Mouse (Mus musculus): ENCODE data around the gene Zcchc13. TPM values are rescaled to one million over a fixed set of nuclear protein-coding genes. Genes with fewer than 3 reads are reported as not detected.
"Not testable (repeated sequence)": the region's sequence is repeated elsewhere in the genome, so short reads cannot be mapped to it uniquely, and the experiment has no call there.

The Zcchc13 gene
- polyA plus RNA-seq, 1 experiment from 2014 or later: not detected

GRCm38 (mm10) chrX:103638566-103638965, 8.2 kb downstream of the Zcchc13 start:
- ATAC-seq (ENCODE audit: insufficient number of reproducible peaks, low FRiP score): no peak
- 75% methylated on average over 5 of the region's 5 CpGs for WGBS

GRCm38 (mm10) chrX:103644301-103644700, 13.9 kb downstream of the Zcchc13 start:
- Histone ChIP-seq H3K9me3 (replicated peaks) (no peaks in the 10 kb centered on the region), H3K27me3 (replicated peaks) (peaks cover 11% of the 10 kb centered on the region), H3K9ac (no peak overlapping the region), H3K27ac (ENCODE audit: poor library complexity, severe bottlenecking) (no peak overlapping the region), H3K36me3 (no peaks in the 10 kb centered on the region), H3K4me1 (replicated peaks) (no peaks in the 10 kb centered on the region), H3K4me3 (no peak overlapping the region), H3K4me2 (no peak overlapping the region)
- 53% methylated on average over 1 of the region's 1 CpGs for WGBS
- no peak for ATAC-seq (ENCODE audit: insufficient number of reproducible peaks, low FRiP score)

More at GRCm38 (mm10) chrX:103638566-103638965, 8.2 kb downstream of the Zcchc13 start:
- Histone ChIP-seq H3K4me2 (no peak overlapping the region), H3K4me1 (replicated peaks) (no peaks in the 10 kb centered on the region), H3K9me3 (replicated peaks) (no peaks in the 10 kb centered on the region), H3K27me3 (replicated peaks) (peaks cover 30% of the 10 kb centered on the region), H3K27ac (ENCODE audit: poor library complexity, severe bottlenecking) (no peak overlapping the region), H3K9ac (no peak overlapping the region), H3K36me3 (no peaks in the 10 kb centered on the region), H3K4me3 (no peak overlapping the region)

GRCm38 (mm10) chrX:103652048-103652447, 21.7 kb downstream of the Zcchc13 start:
- no peaks in the 10 kb centered on the region for H3K4me1 ChIP-seq (replicated peaks)
- WGBS: 16% methylated on average over 1 of the region's 1 CpGs
- H3K27ac ChIP-seq (ENCODE audit: poor library complexity, severe bottlenecking): no peak overlapping the region
- no peaks in the 10 kb centered on the region for H3K36me3 ChIP-seq
- no peak for ATAC-seq (ENCODE audit: insufficient number of reproducible peaks, low FRiP score)
- H3K9ac ChIP-seq: no peak overlapping the region
- H3K4me2 ChIP-seq: no peak overlapping the region
- no peak overlapping the region for H3K4me3 ChIP-seq
- peaks cover 15% of the 10 kb centered on the region; the same call in 1 of the 2 replicates for H3K27me3 ChIP-seq (replicated peaks)
- H3K9me3 ChIP-seq (replicated peaks): no peaks in the 10 kb centered on the region

GRCm38 (mm10) chrX:103653021-103653420, 22.6 kb downstream of the Zcchc13 start:
- Histone ChIP-seq H3K4me3 (no peak overlapping the region), H3K4me1 (replicated peaks) (no peaks in the 10 kb centered on the region), H3K9me3 (replicated peaks) (no peaks in the 10 kb centered on the region), H3K9ac (no peak overlapping the region), H3K4me2 (no peak overlapping the region), H3K27me3 (replicated peaks) (peaks cover 15% of the 10 kb centered on the region; the same call in 1 of the 2 replicates), H3K27ac (ENCODE audit: poor library complexity, severe bottlenecking) (no peak overlapping the region), H3K36me3 (no peaks in the 10 kb centered on the region)
- ATAC-seq (ENCODE audit: insufficient number of reproducible peaks, low FRiP score): no peak
- 30% methylated on average over 2 of the region's 2 CpGs for WGBS

- ATAC-seq (ENCODE audit: insufficient number of reproducible peaks, low FRiP score): no peak
- Histone ChIP-seq H3K4me3 (no peak overlapping the region), H3K27ac (ENCODE audit: poor library complexity, severe bottlenecking) (no peak overlapping the region), H3K4me2 (no peak overlapping the region), H3K36me3 (no peaks in the 10 kb centered on the region), H3K9me3 (replicated peaks) (no peaks in the 10 kb centered on the region; the same call in 1 of the 2 replicates), H3K27me3 (replicated peaks) (peaks cover 34% of the 10 kb centered on the region), H3K4me1 (replicated peaks) (no peaks in the 10 kb centered on the region), H3K9ac (no peak overlapping the region)
- 60% methylated on average over 4 of the region's 4 CpGs for WGBS
These were observed 28.6 kb downstream of the Zcchc13 start for GRCm38 (mm10) chrX:103658985-103659384.

GRCm38 (mm10) chrX:103664445-103664844, 34.1 kb downstream of the Zcchc13 start:
- not testable (repeated sequence) for H3K9ac ChIP-seq; H3K4me1 ChIP-seq (replicated peaks); H3K27ac ChIP-seq (ENCODE audit: poor library complexity, severe bottlenecking); H3K4me3 ChIP-seq; ATAC-seq (ENCODE audit: insufficient number of reproducible peaks, low FRiP score); H3K4me2 ChIP-seq; H3K9me3 ChIP-seq (replicated peaks); H3K36me3 ChIP-seq
- H3K27me3 ChIP-seq (replicated peaks): peaks cover 26% of the 10 kb centered on the region
- 67% methylated on average over 10 of the region's 10 CpGs for WGBS

DNA sequence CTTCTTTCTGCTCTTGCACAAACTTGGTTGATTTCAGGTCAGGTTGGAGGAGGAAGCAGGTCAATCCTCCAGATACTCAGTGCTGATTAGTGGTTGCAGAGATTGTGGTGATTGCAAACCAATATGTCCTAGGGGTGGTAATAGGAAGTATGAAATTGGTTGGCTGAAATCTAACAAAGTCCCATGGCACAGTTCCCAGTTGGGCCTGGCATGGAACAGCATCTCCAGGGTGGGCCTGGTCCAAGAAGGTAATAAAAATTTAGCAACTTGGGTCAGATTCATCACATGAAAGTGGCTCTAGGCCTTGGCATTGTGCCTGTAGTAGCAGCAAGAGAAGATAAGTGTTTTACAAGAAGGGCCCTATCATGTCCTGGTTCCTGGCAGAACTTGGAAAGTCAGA, 39.9 kb downstream of the Zcchc13 start:
- H3K9ac ChIP-seq: no peak overlapping the region
- H3K27me3 ChIP-seq (replicated peaks): peaks cover 15% of the 10 kb centered on the region; the same call in 1 of the 2 replicates
- H3K4me3 ChIP-seq: no peak overlapping the region
- no peak overlapping the region for H3K4me2 ChIP-seq
- H3K9me3 ChIP-seq (replicated peaks): no peaks in the 10 kb centered on the region
- no peak overlapping the region for H3K27ac ChIP-seq (ENCODE audit: poor library complexity, severe bottlenecking)
- no peaks in the 10 kb centered on the region for H3K36me3 ChIP-seq
- no peaks in the 10 kb centered on the region for H3K4me1 ChIP-seq (replicated peaks)
- ATAC-seq (ENCODE audit: insufficient number of reproducible peaks, low FRiP score): no peak

- Histone ChIP-seq H3K4me2 (no peak overlapping the region), H3K4me3 (no peak overlapping the region), H3K27ac (ENCODE audit: poor library complexity, severe bottlenecking) (no peak overlapping the region), H3K9ac (no peak overlapping the region), H3K36me3 (no peaks in the 10 kb centered on the region), H3K27me3 (replicated peaks) (peaks cover 14% of the 10 kb centered on the region; the same call in 1 of the 2 replicates), H3K9me3 (replicated peaks) (no peaks in the 10 kb centered on the region), H3K4me1 (replicated peaks) (no peaks in the 10 kb centered on the region)
- WGBS: 73% methylated on average over 3 of the region's 3 CpGs
- no peak for ATAC-seq (ENCODE audit: insufficient number of reproducible peaks, low FRiP score)
These were observed 43.4 kb downstream of the Zcchc13 start for GRCm38 (mm10) chrX:103673761-103674160.

DNA sequence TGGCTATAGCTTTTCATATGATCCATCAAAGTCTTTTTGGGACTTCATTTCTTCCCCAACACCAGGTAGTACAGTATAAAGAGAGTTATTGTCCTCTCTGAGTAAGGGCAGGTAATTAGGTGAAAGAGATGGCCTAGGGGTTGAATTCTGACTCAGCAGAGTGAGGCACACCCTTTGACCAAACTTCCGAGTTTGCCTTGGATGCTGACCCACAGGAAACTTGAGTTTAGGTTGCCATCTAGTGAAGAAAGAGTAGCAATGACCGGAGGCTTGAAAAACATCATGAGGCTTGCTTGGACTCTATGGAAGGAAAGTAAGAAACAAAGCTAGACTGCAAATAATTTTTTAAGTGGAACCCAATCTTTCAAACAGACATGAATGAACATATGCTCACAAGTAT, 44.3 kb downstream of the Zcchc13 start:
- WGBS: 23% methylated on average over 2 of the region's 2 CpGs
- peaks cover 21% of the 10 kb centered on the region for H3K27me3 ChIP-seq (replicated peaks)

More for the DNA sequence above, 44.3 kb downstream of the Zcchc13 start:
- ATAC-seq (ENCODE audit: insufficient number of reproducible peaks, low FRiP score): no peak
- no peaks in the 10 kb centered on the region for H3K9me3 ChIP-seq (replicated peaks)
- no peak overlapping the region for H3K9ac ChIP-seq
- H3K4me3 ChIP-seq: no peak overlapping the region
- H3K4me2 ChIP-seq: no peak overlapping the region
- no peaks in the 10 kb centered on the region for H3K4me1 ChIP-seq (replicated peaks)
- no peak overlapping the region for H3K27ac ChIP-seq (ENCODE audit: poor library complexity, severe bottlenecking)
- no peaks in the 10 kb centered on the region for H3K36me3 ChIP-seq

Other genes starting within 250 kb of the Zcchc13 start
- 0.24 TPM in 1 of 2 replicates, not detected in the other for gene Tsx, start 216.1 kb upstream of the Zcchc13 start, polyA plus RNA-seq (2016; fragmentation: Nextera tagmentation; extraction: Ambion mirVana)
- gene Gm26992, start 208.6 kb upstream of the Zcchc13 start, polyA plus RNA-seq (2016; fragmentation: Nextera tagmentation; extraction: Ambion mirVana): not detected in 2 replicates
- gene Slc16a2, start 191.4 kb downstream of the Zcchc13 start, polyA plus RNA-seq (2016; fragmentation: Nextera tagmentation; extraction: Ambion mirVana): 13.5 and 13.7 TPM in 2 replicates